Mouse (Mus musculus) C2C12 (cell line): ENCODE measurements at regions not wholly inside any gene's neighbourhood (a gene's known extent, or its start where the extent isn't known, plus 50 kb on each side); places are given as distances from the start of the nearest gene placed in this dataset.

Source experiments
- H3K27me3 ChIP-seq: one replicate; pipeline ENCODE4 v1.6.1; 2011; ENCODE audit not compliant: control insufficient read depth, insufficient read depth, insufficient read length
- H3K36me3 ChIP-seq: one replicate; pipeline ENCODE4 v1.6.1; 2011; ENCODE audit not compliant: control insufficient read depth, insufficient read depth
- H3K4me3 ChIP-seq: one replicate; pipeline ENCODE4 v1.5.1; 2011; ENCODE audit warnings: mild to moderate bottlenecking, control low read depth; ENCODE audit not compliant: poor library complexity, insufficient read depth, severe bottlenecking
- H3K79me2 ChIP-seq: one replicate; pipeline ENCODE4 v1.6.1; 2011; ENCODE audit not compliant: control insufficient read depth, insufficient read depth
- H3K79me3 ChIP-seq: one replicate; pipeline ENCODE4 v1.6.1; 2011; ENCODE audit warnings: low read depth, control low read depth
- H3ac ChIP-seq: one replicate; pipeline ENCODE3; 2011; ENCODE audit warnings: low read depth; ENCODE audit not compliant: control insufficient read depth, insufficient read length
- CEBPB ChIP-seq: IDR thresholded peaks from one replicate; pipeline ENCODE4 v1.6.1; 2011; ENCODE audit warnings: low read depth, mild to moderate bottlenecking, control low read depth, moderate library complexity
- CTCF ChIP-seq: IDR thresholded peaks from one replicate; pipeline ENCODE4 v1.5.1; 2011; ENCODE audit not compliant: control insufficient read depth, insufficient read depth, insufficient read length
- FOSL1 ChIP-seq: IDR thresholded peaks from one replicate; pipeline ENCODE4 v1.8.0; 2011; ENCODE audit warnings: mild to moderate bottlenecking, low read length; ENCODE audit not compliant: poor library complexity, insufficient read depth, severe bottlenecking
- MAX ChIP-seq: IDR thresholded peaks from one replicate; pipeline ENCODE4 v1.6.1; 2011; ENCODE audit warnings: mild to moderate bottlenecking, control low read depth
- MYOD1 ChIP-seq: IDR thresholded peaks from one replicate; pipeline ENCODE4 v1.6.1; 2011; ENCODE audit warnings: low read depth; ENCODE audit not compliant: control insufficient read depth, insufficient read length
- MYOG ChIP-seq: IDR thresholded peaks from one replicate; pipeline ENCODE4 v1.6.1; 2011; ENCODE audit not compliant: control insufficient read depth, insufficient read length; ENCODE audit errors: extremely low read depth
- USF1 ChIP-seq: IDR thresholded peaks from one replicate; pipeline ENCODE4 v1.6.1; 2011; ENCODE audit warnings: low read depth, mild to moderate bottlenecking, control low read depth, moderate library complexity

- H3K27me3 ChIP-seq = no peaks in the 10 kb centered on the region
- no peaks in the 10 kb centered on the region for H3K79me3 ChIP-seq
- H3K79me2 ChIP-seq = no peaks in the 10 kb centered on the region
- no peaks in the 10 kb centered on the region for H3K36me3 ChIP-seq
- TF ChIP-seq CTCF (no peak), MYOD1 (no peak), MYOG (no peak), CEBPB (no peak), USF1 (no peak), MAX (no peak), FOSL1 (no peak)
- no peak overlapping the region for H3K4me3 ChIP-seq
- no peak overlapping the region for H3ac ChIP-seq
These were observed 106.6 kb upstream of the G2e3 start for GRCm38 (mm10) chr12:51241131-51241781.

GRCm38 (mm10) chr12:51211691-51212090 lies 136.2 kb upstream of the G2e3 start:
- Histone ChIP-seq H3ac (no peak overlapping the region), H3K4me3 (no peak overlapping the region), H3K79me2 (no peaks in the 10 kb centered on the region), H3K36me3 (no peaks in the 10 kb centered on the region), H3K79me3 (no peaks in the 10 kb centered on the region), H3K27me3 (no peaks in the 10 kb centered on the region)
- TF ChIP-seq MYOG (no peak), MYOD1 (no peak), CEBPB (no peak), USF1 (no peak)

DNA sequence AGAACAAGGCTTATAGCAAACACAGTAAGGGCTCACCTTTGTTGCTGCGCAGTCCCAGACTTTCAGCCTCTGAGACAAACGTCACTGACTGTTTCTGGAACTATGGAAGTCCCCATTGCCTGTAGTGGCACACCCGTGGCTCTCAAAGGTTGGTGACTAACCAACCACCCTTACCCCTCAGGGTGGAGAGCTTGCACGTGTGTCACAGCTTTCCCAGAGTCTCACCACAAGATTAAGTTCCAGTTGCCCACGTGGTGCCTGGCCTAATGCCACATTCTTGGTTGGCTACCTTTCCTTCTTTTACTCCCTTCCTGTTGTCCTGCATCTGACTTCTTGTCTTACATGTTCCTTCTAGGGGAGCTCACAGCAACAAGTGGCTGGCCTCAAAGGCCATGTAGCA lies 151.6 kb upstream of the G2e3 start:
- Histone ChIP-seq H3K36me3 (no peaks in the 10 kb centered on the region), H3K27me3 (no peaks in the 10 kb centered on the region), H3K4me3 (no peak overlapping the region), H3K79me3 (no peaks in the 10 kb centered on the region), H3K79me2 (no peaks in the 10 kb centered on the region), H3ac (no peak overlapping the region)
- TF ChIP-seq MYOD1 = no peak
- peak; percentile 12 for TF ChIP-seq USF1

GRCm38 (mm10) chr12:51195136-51195535 lies 152.7 kb upstream of the G2e3 start:
- TF ChIP-seq FOSL1 = no peak
- TF ChIP-seq MYOD1 = no peak
- no peak for TF ChIP-seq USF1
- no peak for TF ChIP-seq MYOG
- TF ChIP-seq MAX = no peak
- no peak for TF ChIP-seq CTCF
- no peak for TF ChIP-seq CEBPB
- Histone ChIP-seq H3ac (no peak overlapping the region), H3K79me2 (no peaks in the 10 kb centered on the region), H3K4me3 (no peak overlapping the region), H3K27me3 (no peaks in the 10 kb centered on the region), H3K36me3 (no peaks in the 10 kb centered on the region), H3K79me3 (no peaks in the 10 kb centered on the region)

DNA sequence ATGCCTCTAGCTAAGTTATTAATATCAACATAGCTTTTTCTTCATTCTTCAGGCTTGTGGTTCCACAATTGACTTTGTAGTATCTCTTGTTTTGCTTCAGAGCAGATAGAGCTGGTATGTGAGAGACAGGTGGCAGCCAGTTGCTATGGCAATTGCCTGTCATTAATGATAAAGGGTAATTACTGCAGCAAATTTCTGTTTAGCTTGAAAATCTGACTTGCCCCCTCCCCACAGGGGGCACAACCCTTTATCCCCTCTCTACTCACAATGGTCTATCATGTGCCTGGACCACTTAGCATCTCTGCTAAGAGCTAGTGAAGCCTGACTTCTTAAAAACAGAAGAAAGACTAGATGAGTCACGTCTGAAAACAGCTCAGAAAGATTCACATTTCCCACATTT lies 157.1 kb upstream of the G2e3 start:
- no peak overlapping the region for H3ac ChIP-seq
- H3K4me3 ChIP-seq = no peak overlapping the region
- TF ChIP-seq CTCF (no peak), MYOG (no peak)
- H3K79me2 ChIP-seq = no peaks in the 10 kb centered on the region
- H3K27me3 ChIP-seq = no peaks in the 10 kb centered on the region
- no peaks in the 10 kb centered on the region for H3K79me3 ChIP-seq
- H3K36me3 ChIP-seq = no peaks in the 10 kb centered on the region

- no peak overlapping the region for H3ac ChIP-seq
- no peak overlapping the region for H3K4me3 ChIP-seq
- no peaks in the 10 kb centered on the region for H3K79me3 ChIP-seq
- no peaks in the 10 kb centered on the region for H3K79me2 ChIP-seq
- TF ChIP-seq USF1 = no peak
- no peaks in the 10 kb centered on the region for H3K36me3 ChIP-seq
- no peaks in the 10 kb centered on the region for H3K27me3 ChIP-seq
These were observed 157.7 kb upstream of the G2e3 start for GRCm38 (mm10) chr12:51190186-51190585.

DNA sequence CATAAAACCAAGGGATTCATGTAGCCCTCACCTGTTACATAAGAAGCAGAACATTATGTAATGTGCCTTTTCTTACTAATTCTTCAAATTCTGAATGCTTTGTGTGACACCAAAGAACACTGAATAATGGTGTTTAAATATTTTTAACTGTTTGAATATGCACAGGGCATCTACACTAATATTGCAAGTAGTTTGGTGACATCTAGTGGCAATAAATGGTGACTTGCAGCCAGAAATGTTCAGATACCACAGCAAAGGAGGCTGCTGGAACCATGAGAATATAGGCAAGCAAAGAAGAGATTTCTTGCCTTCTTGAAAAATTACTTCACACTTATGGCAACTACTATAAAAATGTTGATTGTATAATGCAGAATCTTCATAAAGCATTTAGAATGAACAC lies 159.6 kb upstream of the G2e3 start:
- Histone ChIP-seq H3K27me3 (no peaks in the 10 kb centered on the region), H3K36me3 (no peaks in the 10 kb centered on the region), H3K4me3 (no peak overlapping the region), H3ac (no peak overlapping the region), H3K79me2 (no peaks in the 10 kb centered on the region), H3K79me3 (no peaks in the 10 kb centered on the region)
- TF ChIP-seq FOSL1 (no peak), CEBPB (no peak), CTCF (no peak), MYOG (no peak), MAX (no peak), MYOD1 (no peak), USF1 (no peak)
